Mouse (Mus musculus): ENCODE data around the gene Cep55.

Gene Cep55

DNA sequence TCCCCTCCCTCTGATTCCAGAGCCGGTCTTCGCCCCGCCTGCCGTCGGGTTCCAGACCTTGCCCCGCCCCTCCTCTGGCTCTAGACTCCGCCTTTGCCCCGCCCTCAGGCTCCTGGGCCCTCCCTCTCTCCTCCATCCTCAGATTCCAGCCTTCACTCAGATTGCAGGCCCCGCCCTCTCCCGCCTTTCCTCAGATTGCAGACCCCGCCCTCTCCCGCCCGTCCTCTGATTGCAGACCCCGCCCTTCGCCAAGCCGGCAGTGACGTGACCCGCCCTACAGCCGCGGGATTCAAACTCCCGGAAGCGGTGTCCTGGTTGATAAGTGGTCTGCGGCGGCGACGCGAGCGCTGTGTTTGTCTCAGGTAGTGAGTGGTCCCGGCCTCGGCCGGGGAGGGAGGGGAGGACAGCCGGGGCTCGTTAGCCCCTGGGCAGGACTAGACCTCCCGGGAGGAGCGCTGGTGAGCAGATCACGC, at the start of gene Cep55:
Gene Cep55, plus strand, starts transcription at position 292 of the 473 bp plus-strand sequence.
- peak; percentile 88 for DNase-seq (ENCODE audit: extremely low spot score, low read depth, low spot score)

DNA sequence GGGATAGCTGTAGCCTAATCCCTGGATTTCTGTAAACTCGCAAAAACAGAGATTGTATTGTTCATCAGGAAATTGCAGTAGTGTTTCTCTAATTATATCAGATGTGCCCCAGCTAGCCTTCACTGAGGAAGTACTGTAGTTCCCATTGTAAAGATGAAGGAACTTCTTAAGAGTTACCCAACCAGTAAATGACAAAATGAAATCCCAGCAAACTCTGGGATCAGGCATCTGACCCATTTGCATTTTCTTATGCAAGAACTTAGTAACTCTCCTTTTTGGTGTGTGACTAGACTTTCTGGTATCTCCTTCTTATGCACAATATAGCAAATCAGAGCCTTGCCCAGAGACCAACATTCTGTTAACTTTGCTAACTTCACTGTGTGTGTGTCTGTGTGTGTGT, 43.4 kb upstream of the Cep55 start:
- no peak for DNase-seq (ENCODE audit: extremely low spot score, low read depth, low spot score)

DNA sequence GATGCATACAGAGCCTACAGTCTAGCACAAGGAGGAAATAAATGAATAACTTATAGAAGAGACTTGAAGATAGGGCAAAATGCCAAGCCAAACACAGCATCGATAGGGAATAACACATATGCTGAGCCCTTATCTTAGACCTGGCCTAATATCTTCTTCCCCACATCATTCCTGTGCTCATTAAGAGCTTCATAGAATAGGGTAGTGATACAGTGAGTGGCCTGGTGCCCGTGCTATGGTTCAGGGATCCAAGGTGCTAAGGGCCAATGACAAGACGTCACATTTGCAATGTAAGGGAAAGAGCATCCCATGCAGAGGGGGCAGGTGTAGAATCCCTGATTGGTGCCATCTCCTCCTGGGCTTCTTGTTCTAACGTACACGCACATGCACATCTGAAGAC, 40.4 kb upstream of the Cep55 start:
- DNase-seq (ENCODE audit: extremely low spot score, low read depth, low spot score): no peak

DNA sequence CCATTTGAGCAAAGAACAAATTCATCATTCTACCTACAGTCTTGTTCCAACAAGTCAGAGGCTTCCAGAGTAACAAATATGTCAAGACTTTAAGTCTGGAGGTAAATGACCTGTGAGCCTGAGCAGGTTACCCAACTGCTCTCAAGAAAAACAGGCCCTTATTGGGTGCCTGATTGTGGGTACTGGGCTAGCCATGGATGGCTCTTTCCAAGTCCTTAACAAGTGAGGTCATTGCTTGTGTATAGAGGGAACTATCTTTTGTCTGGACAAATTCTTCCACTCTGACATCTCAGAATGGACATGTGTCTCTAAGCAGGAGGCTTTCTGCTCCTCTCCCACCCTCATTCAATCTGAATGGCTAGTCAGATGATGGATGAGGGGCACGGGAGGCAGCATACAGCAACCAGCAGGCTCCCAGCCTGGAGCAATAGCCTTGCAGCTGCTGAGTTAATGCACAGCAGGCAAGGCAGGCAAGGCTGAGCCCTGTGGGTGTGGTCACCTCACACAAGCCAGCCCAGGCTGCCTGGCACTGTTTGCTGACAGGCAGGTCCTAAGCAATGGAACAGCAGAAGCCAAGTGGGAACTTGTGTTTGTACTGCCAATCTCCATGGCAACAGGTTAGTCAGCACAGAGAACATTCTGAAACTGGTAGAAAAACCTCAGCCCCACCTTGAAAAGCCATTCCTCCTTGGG, 39.5 kb upstream of the Cep55 start:
- peak; percentile 30 for DNase-seq (ENCODE audit: extremely low spot score, low read depth, low spot score)

DNA sequence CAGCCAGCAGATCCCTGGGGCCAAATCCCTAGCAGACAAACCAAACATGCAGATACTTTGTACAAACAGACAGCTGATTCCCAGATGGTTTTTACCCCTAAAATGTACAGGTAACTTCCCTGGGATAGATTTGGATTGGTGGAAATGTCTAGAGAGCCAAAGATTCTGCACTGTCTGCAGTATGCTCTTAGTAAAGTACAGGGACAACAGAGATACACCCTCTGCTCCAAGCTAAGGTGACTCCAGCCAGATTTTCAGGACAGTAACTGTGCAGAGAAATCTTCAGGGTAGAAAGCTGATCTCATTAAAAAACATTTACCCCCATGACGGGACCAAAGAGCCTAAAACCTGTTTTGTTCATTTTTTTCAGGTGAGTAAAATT, 38.9 kb upstream of the Cep55 start:
- no peak for DNase-seq (ENCODE audit: extremely low spot score, low read depth, low spot score)

DNA sequence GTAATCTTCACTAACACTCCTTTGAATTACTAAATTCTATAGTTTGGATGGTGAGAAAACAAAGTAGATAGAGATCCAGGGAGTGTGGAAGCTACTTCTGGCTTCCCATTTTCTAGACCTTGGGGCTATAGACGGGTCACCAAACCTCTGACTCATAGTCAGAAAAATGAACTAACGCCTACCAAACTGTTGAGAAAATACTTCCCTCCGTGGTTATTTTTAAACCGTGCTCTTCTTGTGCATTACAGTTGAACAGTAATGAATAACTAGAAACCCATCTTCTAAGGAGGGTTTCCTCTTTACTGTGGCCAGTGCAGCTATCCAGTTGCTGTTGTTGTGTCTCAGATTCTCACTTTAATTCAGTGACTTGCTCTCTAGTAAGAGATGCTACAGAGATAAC, 32.1 kb upstream of the Cep55 start:
- DNase-seq (ENCODE audit: extremely low spot score, low read depth, low spot score): no peak

DNA sequence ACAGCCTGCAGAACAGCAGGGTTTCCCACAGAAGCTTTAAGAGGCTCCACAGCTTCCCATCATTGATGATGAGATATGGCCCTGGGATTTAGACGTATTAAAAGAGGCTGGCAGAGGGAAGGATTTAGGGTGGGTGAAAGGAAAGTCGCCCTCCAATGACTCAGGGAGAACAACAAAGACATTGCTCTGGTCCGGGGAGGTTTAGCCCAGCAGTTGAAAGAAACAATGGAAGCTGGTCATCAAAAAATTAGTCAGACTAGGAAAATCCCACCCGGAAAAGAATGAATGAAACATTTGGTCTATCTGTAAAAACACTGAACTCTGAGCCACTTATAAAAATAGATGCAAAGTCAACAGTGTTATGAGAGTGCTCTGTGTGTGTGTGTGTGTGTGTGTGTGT, 31.2 kb upstream of the Cep55 start:
- no peak for DNase-seq (ENCODE audit: extremely low spot score, low read depth, low spot score)

DNA sequence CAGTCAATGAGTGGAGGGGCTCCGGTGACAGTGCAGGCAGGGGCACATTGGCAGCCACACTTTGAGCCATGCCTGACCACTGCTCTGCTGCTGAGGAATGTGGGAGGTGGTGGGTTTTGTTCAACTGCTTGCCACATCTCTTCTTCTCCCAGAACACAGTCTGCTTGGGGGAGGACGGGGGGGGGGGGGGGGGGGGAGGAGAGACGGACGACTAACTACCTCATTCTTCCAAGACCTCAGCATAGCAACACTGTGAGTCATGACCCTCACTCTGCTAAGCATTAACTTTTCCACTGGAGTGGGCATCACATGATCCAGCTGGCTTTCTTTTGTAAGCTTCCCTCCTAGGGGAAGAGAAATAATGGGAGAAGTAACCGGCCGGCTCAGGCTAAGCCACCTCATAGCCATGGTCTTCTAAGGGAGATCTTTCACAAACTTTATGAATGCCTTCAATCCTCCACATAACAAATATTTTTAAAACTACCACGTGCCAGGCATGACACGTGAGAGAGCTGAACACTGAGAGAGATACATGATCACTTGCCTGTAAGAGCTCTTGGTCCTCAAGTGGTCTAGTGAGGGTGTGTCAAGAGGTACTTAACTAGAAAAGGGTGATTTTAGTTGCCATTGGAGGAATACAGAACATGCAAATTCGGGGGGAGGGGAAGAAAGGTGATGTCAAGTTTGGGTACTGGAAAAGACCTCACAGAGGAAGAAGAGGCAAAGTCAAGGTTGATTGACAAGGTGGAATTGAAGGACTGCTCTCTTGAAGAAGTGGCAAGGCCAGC, 29.4 kb upstream of the Cep55 start:
- DNase-seq (ENCODE audit: extremely low spot score, low read depth, low spot score): no peak

DNA sequence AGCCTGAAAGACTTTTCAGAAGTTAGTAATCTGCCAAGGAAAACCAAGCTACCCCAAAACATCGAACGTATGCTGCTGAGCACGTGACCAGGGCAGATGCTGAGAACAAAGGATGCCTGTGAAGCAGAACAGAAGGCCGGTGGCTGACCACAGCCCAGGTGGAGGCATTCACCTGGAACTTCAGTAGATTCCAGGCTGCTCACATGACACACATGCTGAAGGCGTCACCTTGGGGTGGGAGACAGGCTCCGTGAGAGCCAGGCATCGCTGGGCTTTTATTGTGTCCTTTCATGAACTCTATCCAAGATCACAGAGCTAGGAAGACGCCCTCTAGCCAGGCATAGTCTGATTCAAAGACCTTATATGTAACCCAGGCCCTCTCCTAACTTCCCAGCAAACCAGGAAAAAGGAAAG, 28.6 kb upstream of the Cep55 start:
- DNase-seq (ENCODE audit: extremely low spot score, low read depth, low spot score): no peak

DNA sequence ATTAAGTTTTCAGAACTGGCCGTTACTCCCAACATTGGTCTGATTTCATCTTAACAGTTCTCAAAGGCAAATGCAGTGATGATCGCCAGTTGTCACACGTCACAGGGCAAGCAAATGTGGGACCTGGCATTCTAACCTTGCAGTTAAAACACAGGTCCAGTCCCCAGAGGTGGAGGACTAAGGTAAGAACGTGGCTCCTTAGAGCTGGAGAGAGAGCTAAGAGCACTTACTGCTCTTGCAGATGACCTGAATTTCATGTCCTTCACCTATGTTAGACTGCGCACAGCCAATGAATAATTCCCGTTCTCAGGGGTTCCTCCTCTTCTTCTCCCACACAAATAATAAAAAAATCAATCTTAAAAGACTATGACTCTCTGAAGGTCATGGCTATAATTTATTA, 27.4 kb upstream of the Cep55 start:
- DNase-seq (ENCODE audit: extremely low spot score, low read depth, low spot score): no peak

DNA sequence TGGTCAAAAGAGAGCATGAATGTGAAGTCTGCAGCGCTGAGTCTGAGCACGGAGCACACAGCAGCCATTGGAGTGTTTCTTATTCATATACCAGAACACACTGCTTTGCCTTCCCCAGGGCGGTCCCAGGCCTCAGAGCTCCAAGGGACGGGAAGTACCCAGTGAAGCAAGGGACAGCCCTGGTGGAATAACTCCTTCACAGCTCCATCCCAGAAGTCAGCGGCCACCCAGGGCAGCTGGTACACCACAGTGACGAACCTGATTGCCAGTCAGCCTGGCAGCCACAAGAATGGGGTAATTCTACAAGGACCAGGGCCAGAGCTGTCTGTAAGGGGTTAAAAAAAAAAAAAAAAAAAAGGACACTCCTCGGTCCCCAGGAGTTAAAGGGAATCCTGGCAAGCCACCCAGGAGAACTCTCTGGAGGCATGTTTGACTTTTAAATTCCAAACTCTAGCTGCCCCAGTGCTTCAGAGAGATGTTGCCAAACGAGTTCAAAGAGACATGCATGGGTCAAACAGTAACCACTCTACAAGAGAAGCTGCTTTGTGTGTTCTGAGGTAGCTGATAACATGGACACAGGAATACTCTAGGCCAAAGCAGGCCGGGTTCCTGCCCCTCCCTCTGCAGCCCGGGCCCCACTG, 26.8 kb upstream of the Cep55 start:
- no peak for DNase-seq (ENCODE audit: extremely low spot score, low read depth, low spot score)

DNA sequence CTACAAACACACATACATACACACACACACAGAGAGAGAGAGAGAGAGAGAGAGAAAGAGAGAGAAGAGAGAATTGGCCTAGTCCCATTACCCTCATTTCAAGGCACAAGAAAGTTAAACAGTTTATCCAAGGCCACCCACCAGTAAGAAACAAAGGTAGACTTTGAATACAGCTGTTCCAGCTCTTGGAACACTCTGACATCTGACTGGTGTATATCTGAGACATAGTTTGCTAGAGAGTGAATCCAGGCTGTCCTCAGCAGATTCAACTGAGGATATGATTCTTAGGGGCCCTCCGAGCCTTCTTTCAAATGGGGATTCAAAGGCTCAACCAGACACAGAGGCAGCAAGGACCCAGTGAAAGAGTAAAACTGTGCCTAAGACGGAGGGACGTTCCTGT, 25.5 kb upstream of the Cep55 start:
- DNase-seq (ENCODE audit: extremely low spot score, low read depth, low spot score): no peak

DNA sequence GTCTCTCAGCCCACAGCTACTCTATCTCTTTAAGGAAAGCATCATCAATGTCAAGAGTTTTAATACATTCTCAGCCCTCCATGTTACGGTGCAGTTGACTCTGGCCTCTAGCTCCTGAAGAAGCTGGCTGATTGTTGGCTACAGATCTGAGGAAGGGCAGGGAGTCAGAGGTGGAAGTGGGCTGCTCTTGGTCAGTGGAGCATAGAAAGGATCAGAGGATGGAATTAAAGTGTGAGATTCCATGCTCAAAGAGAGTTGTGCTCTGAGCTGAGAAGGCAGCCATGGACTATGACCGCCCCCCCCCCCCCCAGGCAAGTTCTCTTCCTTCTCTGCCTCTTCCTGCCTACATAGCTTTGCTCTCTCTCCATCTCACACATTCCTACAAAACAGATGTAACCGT, 24.9 kb upstream of the Cep55 start:
- DNase-seq (ENCODE audit: extremely low spot score, low read depth, low spot score): no peak

DNA sequence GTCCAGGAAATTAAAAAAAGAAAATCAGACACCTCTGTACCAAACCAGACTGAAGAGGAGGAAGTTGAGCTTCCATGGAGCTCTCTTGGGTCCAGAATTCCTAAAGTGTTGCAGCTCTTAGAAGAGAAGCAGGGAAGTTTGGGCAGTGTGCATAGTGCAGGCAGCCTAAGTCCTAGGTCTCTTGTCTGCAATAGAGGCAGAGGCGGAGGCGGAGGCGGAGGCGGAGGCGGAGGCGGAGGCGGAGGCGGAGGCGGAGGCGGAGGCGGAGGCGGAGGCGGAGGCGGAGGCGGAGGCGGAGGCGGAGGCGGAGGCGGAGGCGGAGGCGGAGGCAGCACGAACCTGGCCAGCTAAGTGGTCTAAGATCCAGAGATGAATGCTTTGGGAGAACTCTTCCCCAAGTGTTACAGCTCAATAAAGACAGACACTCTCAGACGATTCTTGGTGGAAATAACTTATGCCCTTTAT, 24.1 kb upstream of the Cep55 start:
- no peak for DNase-seq (ENCODE audit: extremely low spot score, low read depth, low spot score)

DNA sequence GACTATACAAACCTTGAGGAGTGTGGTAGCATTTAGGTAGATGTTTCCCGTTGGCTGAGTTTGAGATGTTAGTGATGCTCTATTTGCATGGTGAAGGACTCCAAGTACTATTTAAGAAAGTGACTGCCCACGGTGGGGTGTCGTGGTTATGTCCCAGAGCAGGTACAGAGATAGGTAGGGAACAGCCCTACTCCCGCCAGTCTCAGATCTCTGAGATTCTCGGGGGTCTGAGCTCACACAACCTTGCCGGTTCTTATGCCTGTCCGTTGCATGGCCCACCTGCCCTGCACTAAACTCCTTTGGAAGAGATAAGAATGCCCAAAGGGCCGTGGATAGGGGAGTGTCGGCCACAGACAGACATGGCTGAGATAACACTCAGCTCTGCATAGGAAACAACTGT, 23.7 kb upstream of the Cep55 start:
- no peak for DNase-seq (ENCODE audit: extremely low spot score, low read depth, low spot score)

DNA sequence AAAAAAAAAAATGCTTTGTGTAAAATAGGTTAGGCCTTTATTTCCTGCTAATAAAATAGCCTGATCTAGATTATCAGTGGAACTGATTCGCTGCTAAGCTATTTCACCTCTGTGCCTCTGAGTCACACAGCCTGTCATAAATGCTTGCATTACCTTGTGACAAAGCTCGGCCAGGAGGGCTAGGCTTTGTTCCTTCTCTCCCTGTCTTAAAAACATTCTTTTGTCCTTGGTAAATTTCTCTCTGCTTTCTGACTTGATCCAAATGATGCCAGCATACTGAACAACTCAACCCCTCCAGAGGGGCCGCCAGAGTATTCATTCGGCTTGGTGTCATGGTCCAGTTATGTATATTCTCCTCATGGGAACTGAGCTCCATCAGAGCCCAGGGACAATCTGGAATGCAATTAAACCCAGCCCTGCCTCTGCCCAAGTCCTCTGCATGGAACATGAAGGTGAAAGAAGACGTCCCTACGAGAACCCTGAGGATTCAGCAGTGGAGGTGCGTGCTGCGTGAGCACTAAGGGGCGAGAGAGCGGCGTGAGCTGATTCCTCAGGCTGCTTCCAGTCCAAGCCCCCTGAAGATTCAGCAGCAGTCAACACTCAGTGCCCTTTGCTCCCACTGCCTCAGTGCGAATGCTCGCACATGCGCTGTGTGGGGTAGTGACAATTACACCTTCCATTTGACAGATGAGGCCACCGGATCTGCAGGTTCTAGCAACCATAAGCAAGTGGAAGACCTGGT, 21.6 kb upstream of the Cep55 start:
- DNase-seq (ENCODE audit: extremely low spot score, low read depth, low spot score): no peak

DNA sequence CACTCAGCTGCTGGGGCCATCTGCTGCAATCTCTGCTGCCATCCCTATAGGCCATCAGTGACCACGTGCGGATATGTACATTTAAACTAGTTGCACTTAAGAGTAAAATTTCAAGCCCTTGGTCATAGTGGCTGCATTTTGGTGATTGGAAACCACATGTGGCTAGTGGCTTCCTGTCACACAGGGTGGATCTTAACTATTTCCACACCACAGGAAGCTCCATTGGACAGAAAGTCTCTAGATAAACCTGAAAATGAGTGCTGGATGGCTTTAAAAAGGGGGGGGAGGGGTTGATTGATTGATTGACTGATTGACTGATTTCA, 21.1 kb upstream of the Cep55 start:
- DNase-seq (ENCODE audit: extremely low spot score, low read depth, low spot score): no peak

DNA sequence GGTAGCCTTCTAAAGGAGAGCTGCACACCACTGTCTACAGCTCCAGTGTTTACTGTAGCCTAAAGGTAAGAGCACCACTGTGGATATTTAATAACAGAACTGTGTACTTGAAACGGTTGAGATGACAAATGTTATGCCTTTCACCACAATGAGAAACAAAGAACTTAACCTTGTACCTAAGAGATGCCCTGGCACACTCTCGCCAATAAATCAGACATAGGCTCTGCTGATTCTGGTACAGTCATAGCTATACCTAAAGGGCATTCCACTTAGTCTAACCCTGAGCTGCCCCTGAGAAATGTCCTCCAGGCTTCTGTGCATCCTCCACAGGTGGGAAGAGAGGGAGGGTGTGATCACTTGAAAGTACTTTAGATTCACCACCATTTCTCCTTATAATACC, 20.1 kb upstream of the Cep55 start:
- no peak for DNase-seq (ENCODE audit: extremely low spot score, low read depth, low spot score)

DNA sequence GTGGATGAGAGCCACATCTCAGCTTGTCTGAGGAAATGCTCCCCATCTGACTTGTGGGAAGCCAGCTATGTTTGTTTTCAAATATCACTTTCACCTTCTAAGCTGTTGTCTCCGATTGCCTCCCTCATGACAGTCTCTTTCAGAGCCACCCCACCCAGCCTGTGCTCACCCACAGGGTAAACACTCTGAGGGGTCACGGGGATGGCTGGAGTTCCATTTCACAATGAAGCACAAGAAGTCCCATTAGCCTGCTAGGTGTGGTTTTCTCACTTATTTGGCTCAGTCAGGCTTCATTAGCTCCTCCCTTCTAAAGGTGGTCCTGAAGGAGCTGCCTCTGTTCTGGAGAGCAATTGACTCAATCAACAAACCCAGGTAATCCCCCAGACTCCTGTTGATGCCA, 19.0 kb upstream of the Cep55 start:
- no peak for DNase-seq (ENCODE audit: extremely low spot score, low read depth, low spot score)

DNA sequence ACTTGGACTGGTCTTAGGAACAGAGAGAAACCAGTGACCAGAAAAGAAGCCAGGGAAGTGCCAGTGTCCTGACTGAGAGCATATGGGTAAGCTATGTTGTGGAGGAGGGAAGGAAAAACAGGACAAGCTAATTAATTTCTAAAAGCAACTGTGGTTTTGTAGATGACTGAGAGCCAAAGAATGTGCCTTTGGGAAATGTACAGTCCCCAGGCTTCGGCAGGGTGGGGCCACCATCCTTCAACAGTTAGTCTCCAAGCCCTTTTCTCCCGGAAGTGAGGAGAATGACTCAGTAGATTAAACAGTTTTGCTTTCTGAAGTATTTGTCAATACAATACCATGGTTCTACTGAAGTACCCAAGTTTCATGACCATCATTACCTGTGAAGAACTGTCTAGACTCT, 16.5 kb upstream of the Cep55 start:
- DNase-seq (ENCODE audit: extremely low spot score, low read depth, low spot score): no peak

DNA sequence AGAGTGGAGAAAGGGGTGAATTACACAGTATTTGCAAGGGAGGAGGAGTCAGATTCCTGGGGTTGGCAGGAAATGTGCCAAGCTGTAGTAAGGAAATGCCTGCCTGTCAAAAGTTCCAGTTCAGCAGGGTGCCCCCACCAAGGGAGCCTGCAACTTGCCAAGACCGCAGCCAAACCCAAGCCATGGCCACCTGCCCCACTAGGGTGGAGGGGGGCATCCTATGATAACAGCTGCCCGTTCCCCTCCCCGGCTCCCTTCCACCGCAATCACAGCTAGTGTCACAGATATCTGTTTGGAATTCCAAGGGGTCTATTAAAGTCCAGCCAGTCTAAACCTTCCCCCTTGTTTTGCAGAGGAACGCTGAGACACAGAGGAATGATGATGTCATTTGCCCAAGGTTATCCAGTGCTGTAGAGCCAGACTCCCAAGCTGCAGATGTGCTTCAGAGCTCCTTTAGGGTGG, 12.5 kb upstream of the Cep55 start:
- no peak for DNase-seq (ENCODE audit: extremely low spot score, low read depth, low spot score)
